Mouse (Mus musculus) liver, adult 2 months (tissue): ENCODE results near the gene Gm17490.

Experiments used
- CTCF ChIP-seq: fragments of 200-500 bp; IDR thresholded peaks from 2 replicates; pipeline ENCODE4 v1.5.1; 2011; ENCODE audit warnings: low read depth, low read length, control low read depth
- POLR2A ChIP-seq: fragments of 200-500 bp; IDR thresholded peaks from 2 replicates; pipeline ENCODE4 v1.6.1; 2011; ENCODE audit warnings: low read length, control low read depth; ENCODE audit not compliant: insufficient read depth; ENCODE audit errors: extremely low read depth

DNA sequence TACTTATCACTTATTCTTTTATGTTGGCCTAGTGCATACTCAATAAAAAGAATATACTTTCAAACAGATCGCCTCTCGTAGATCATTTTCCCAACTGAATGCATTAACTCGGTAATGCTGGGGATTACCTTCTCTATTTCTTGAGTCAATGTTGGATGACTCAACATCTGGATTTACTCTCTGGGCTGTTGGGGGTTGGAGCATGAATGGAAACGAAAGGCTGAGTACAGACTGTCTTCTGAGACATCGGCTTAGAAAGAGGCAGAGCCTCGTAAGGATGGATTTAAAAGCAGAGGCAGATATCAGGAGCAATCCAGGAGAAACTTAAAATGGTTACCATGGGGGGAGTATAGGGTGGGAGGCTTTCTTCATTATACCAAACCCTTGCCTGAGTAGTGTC, 47.9 kb downstream of the Gm17490 start:
- TF ChIP-seq POLR2A: no peak
- no peak for TF ChIP-seq CTCF
